Mouse (Mus musculus) E14TG2a.4 (cell line): ENCODE results near the gene 1700019A02Rik.

Experiments used
- H3K27me3 ChIP-seq: 2 replicates; pipeline ENCODE4 v1.6.1; 2014; ENCODE audit warnings: low read length, control low read depth; ENCODE audit not compliant: insufficient read depth
- H3K36me3 ChIP-seq: 2 replicates; pipeline ENCODE4 v1.6.1; 2014; ENCODE audit warnings: low read length, control low read depth; ENCODE audit not compliant: insufficient read depth
- H3K4me1 ChIP-seq: replicated peaks from 2 replicates; pipeline ENCODE4 v1.6.1; 2014; ENCODE audit warnings: low read depth, low read length, control low read depth
- H3K4me3 ChIP-seq: replicated peaks from 2 replicates; pipeline ENCODE4 v1.5.1; 2014; ENCODE audit warnings: mild to moderate bottlenecking, low read length
- H3K9me3 ChIP-seq: 2 replicates; pipeline ENCODE4 v1.6.1; 2014; ENCODE audit warnings: low read length, control low read depth
- CTCF ChIP-seq: conservative IDR thresholded peaks from 2 replicates; pipeline ENCODE4 v1.5.1; 2014; ENCODE audit warnings: low read length
- NANOG ChIP-seq: IDR thresholded peaks from 2 replicates; pipeline ENCODE4 v1.6.1; 2014; ENCODE audit warnings: borderline replicate concordance, low read length, mixed read lengths
- POU5F1 ChIP-seq: IDR thresholded peaks from 2 replicates; pipeline ENCODE4 v1.6.1; 2014; ENCODE audit warnings: low read length, borderline replicate concordance

1700019A02Rik gene

GRCm38 (mm10) chr1:53187536-53187935 lies at the start of gene 1700019A02Rik:
TSS of gene 1700019A02Rik (minus strand) at chr1:53187636.
- no peak within 1 kb of the TSS for H3K4me3 ChIP-seq
- no peaks in the 10 kb centered on the region; the same call in 1 of the 2 replicates for H3K27me3 ChIP-seq
- H3K36me3 ChIP-seq, result no peaks in the 10 kb centered on the region
- peaks cover 5% of the 10 kb centered on the region for H3K4me1 ChIP-seq
- H3K9me3 ChIP-seq, result no peaks in the 10 kb centered on the region
- no peak for TF ChIP-seq POU5F1
- no peak for TF ChIP-seq NANOG
- no peak for TF ChIP-seq CTCF

GRCm38 (mm10) chr1:53226063-53226462 lies 38.6 kb upstream of the 1700019A02Rik start:
- no peak overlapping the region for H3K4me3 ChIP-seq
- H3K9me3 ChIP-seq, result peaks cover 19% of the 10 kb centered on the region
- H3K36me3 ChIP-seq, result peaks cover 16% of the 10 kb centered on the region; the same call in 1 of the 2 replicates
- TF ChIP-seq NANOG (no peak), CTCF (no peak), POU5F1 (no peak)
- no peaks in the 10 kb centered on the region for H3K4me1 ChIP-seq
- no peaks in the 10 kb centered on the region for H3K27me3 ChIP-seq

GRCm38 (mm10) chr1:53225616-53226015 lies 38.2 kb upstream of the 1700019A02Rik start:
- no peak for TF ChIP-seq POU5F1
- TF ChIP-seq NANOG, result no peak
- no peak for TF ChIP-seq CTCF
- H3K4me3 ChIP-seq, result no peak overlapping the region
- peaks cover 15% of the 10 kb centered on the region for H3K9me3 ChIP-seq
- H3K27me3 ChIP-seq, result no peaks in the 10 kb centered on the region
- H3K36me3 ChIP-seq, result 0 out of 2 replicates have a peak, but pooled peaks cover 11% of the 10 kb centered on the region
- H3K4me1 ChIP-seq, result no peaks in the 10 kb centered on the region

GRCm38 (mm10) chr1:53224775-53225174 lies 37.3 kb upstream of the 1700019A02Rik start:
- Histone ChIP-seq H3K36me3 (0 out of 2 replicates have a peak, but pooled peaks cover 9% of the 10 kb centered on the region), H3K4me3 (no peak overlapping the region), H3K9me3 (peaks cover 7% of the 10 kb centered on the region), H3K4me1 (no peaks in the 10 kb centered on the region), H3K27me3 (no peaks in the 10 kb centered on the region)
- TF ChIP-seq CTCF, result no peak
- no peak for TF ChIP-seq POU5F1
- TF ChIP-seq NANOG, result no peak

- no peaks in the 10 kb centered on the region for H3K9me3 ChIP-seq
- TF ChIP-seq POU5F1 (no peak), NANOG (peak; percentile 91), CTCF (no peak)
Observed at GRCm38 (mm10) chr1:53210136-53210535, 22.7 kb upstream of the 1700019A02Rik start.

GRCm38 (mm10) chr1:53203902-53204301 lies 16.5 kb upstream of the 1700019A02Rik start:
- no peak overlapping the region for H3K4me3 ChIP-seq

More at GRCm38 (mm10) chr1:53210136-53210535, 22.7 kb upstream of the 1700019A02Rik start:
- H3K27me3 ChIP-seq, result no peaks in the 10 kb centered on the region
- H3K36me3 ChIP-seq, result peaks cover 16% of the 10 kb centered on the region
- H3K4me1 ChIP-seq, result peaks cover 30% of the 10 kb centered on the region
- no peak overlapping the region for H3K4me3 ChIP-seq

GRCm38 (mm10) chr1:53201630-53202199 lies 14.3 kb upstream of the 1700019A02Rik start:
- H3K9me3 ChIP-seq, result no peaks in the 10 kb centered on the region
- peaks cover 21% of the 10 kb centered on the region for H3K36me3 ChIP-seq
- no peak overlapping the region for H3K4me3 ChIP-seq
- no peak for TF ChIP-seq NANOG
- no peak for TF ChIP-seq CTCF
- TF ChIP-seq POU5F1, result no peak
- H3K27me3 ChIP-seq, result no peaks in the 10 kb centered on the region
- H3K4me1 ChIP-seq, result no peaks in the 10 kb centered on the region

More at GRCm38 (mm10) chr1:53203902-53204301, 16.5 kb upstream of the 1700019A02Rik start:
- Histone ChIP-seq H3K9me3 (no peaks in the 10 kb centered on the region), H3K27me3 (no peaks in the 10 kb centered on the region), H3K36me3 (peaks cover 23% of the 10 kb centered on the region), H3K4me1 (no peaks in the 10 kb centered on the region)
- TF ChIP-seq CTCF (no peak), NANOG (no peak), POU5F1 (no peak)

GRCm38 (mm10) chr1:53194536-53194935 lies 7.1 kb upstream of the 1700019A02Rik start:
- Histone ChIP-seq H3K4me1 (no peaks in the 10 kb centered on the region), H3K36me3 (peaks cover 7% of the 10 kb centered on the region), H3K9me3 (no peaks in the 10 kb centered on the region), H3K4me3 (no peak overlapping the region), H3K27me3 (peaks cover 14% of the 10 kb centered on the region)
- no peak for TF ChIP-seq CTCF
- TF ChIP-seq POU5F1, result no peak
- no peak for TF ChIP-seq NANOG
